Mouse (Mus musculus) heart, postnatal 36 days (tissue): Measurements from ENCODE around the gene Tmem132b. TPM values are rescaled to one million over a fixed set of nuclear protein-coding genes. Genes with fewer than 3 reads are reported as not detected.
"Not testable (repeated sequence)": the region's sequence is repeated elsewhere in the genome, so short reads cannot be mapped to it uniquely, and the experiment has no call there.

ENCODE experiments used
- DNase-seq, 2 experiments: peaks; one replicate each; pipeline ENCODE4 v3.0.0; 2021 to 2022
- intact Hi-C: fragments of 180-260 bp; cut with DNase I; formaldehyde crosslinking; loops from one replicate; pipeline ENCODE4 v1.15.1; 2025
- total RNA-seq, 2 experiments: library from RNA; stranded (reverse); gene quantifications; 2 replicates each; pipeline ENCODE4 v1.2.3; 2021

The Tmem132b gene
- not detected for total RNA-seq

DNA sequence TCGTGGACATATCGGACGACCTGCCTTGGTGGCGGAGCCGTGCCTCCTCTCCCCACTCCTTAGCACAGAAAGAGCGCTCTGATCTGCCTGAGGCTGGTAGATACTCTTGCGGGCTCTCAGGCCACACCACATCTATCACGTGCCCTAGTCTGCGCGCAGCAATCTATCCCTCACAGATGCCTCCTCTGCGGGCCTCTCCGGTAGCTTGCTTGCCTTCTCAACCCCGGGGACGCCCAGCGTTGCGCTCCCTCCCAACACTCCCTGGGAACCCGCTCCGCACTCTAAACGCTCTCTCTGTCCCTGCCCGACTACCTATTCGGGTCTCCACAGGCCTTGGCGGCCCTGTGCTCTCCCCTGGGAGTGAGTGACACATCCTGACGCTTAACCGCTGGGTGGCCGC lies at the start of gene Tmem132b:
TSS of gene Tmem132b (plus strand) at position 141 of the 400 bp plus-strand sequence.
- DNase-seq: no peak
- intact Hi-C loops: loop anchor here (5.0 kb wide), 1 partner anchor 431 kb away; no protein-coding TSS in a partner anchor

DNA sequence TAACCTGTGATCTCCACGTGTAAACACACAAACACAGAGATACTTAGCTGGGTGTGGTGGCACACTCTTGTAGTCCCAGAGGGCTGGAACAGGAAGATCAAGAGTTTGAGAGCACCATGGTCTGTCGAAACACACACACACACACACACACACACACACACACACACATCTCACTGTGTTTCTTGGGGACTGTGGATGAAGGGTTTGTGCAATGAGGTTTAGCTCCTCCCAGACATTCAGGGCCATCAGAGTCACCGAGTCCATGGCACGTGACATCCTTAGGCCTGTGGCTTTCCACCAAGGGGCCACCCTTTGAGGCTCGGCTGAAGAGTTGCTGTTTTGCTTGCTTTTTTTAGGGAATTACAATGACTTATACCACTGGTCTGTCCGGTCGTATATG lies 49.1 kb upstream of the Tmem132b start:
- intact Hi-C loops: no loop called here

GRCm38 (mm10) chr5:125483712-125484611 lies 47.6 kb upstream of the Tmem132b start:
- no peak for DNase-seq
- intact Hi-C loops: no loop called here

More for the DNA sequence above, 49.1 kb upstream of the Tmem132b start:
- no peak for DNase-seq

GRCm38 (mm10) chr5:125485031-125485778 lies 46.4 kb upstream of the Tmem132b start:
- intact Hi-C loops: no loop called here

GRCm38 (mm10) chr5:125486088-125486487 lies 45.5 kb upstream of the Tmem132b start:
- no peak for DNase-seq
- intact Hi-C loops: no loop called here

More at GRCm38 (mm10) chr5:125485031-125485778, 46.4 kb upstream of the Tmem132b start:
- DNase-seq: no peak

DNA sequence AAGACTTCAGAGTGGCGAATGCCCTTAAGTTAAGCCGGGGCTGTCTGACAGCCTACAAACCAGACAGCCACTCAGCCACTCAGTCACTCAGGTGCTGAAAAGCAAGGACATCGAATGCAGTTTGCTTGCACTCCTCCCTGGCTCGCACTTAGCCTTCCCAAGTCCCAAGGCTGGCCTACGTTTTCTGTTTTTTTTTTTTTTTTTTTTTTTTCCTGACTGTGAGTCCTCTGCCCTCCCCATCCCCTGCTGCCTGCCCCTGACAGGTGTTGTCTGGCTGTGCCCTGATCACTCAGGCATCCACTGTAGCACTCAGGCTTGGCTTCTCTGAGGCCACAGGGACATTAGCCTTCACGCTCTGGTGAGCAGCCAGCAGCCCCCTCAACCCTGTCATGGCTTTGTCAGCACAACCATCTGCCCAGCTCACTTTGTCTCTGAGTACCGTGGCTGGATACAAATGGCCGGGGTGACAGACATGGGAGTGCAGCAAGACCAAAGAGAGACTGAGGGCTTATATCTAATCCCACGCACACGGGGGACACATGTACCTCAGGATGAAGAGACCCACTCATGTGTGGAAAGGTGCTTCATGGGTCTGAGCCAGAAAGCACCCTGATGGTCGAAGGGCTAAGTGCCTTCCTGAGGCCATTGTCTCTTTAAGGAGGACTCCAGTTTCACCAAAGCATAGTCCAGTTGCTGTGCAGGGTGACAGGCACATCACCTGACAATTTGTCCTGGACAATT lies 44.0 kb upstream of the Tmem132b start:
- intact Hi-C loops: no loop called here
- no peak for DNase-seq

- DNase-seq: no peak
- intact Hi-C loops: no loop called here
Measured at GRCm38 (mm10) chr5:125488116-125488455, 43.5 kb upstream of the Tmem132b start.

GRCm38 (mm10) chr5:125488953-125489352 lies 42.6 kb upstream of the Tmem132b start:
- intact Hi-C loops, DNase-seq: not testable (repeated sequence)

DNA sequence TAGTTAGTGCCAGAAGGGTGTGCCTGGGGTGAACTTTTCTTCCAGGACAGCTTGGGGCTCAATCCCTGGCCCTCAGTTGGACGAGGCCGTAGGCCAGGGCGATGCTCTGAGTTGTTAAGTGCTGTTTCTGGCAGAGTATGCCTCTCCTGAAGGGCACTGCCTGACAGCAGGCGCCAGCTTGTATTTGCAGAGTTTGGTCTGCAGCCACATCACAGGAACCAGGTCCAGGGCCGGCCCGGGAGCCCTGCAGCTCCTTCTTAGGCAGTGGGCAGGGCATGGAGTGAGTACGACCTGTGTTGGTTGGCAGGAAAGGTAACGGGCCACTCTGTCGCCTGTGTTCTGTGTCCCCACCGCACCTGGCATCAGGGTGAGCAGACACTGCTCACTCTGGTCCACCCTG lies 40.5 kb upstream of the Tmem132b start:
- DNase-seq: peak; percentile 33 to 45
- intact Hi-C loops: no loop called here

- intact Hi-C loops: no loop called here
- no peak for DNase-seq
Measured at GRCm38 (mm10) chr5:125492379-125493092, 39.0 kb upstream of the Tmem132b start.

- no peak for DNase-seq
- intact Hi-C loops: no loop called here
Measured at GRCm38 (mm10) chr5:125493093-125493423, 38.5 kb upstream of the Tmem132b start.

DNA sequence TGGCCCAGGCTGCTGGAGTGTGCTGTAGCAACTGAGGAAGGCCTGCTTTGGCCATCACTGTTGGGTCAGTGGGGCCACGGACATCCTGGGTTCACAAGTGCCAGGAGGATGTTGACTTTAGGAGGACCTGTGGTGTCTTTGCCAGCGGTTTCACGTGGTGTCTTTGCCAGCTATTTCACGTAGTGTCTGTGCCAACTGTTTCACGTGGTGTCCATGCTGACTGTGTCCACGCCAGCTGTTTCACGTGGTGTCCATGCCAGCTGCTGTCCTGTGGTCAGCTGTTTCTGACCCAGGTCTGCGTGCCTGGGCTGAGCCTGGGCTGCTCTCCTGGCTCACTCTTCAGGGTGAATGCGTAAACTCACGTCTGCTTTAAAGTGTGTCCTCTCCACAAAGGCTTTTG lies 35.9 kb upstream of the Tmem132b start:
- intact Hi-C loops: no loop called here
- peak in 1 of 2 experiments; percentile 13 for DNase-seq

- intact Hi-C loops: no loop called here
- peak; percentile 41 to 52 for DNase-seq
Measured at GRCm38 (mm10) chr5:125497821-125498600, 33.6 kb upstream of the Tmem132b start.

- no peak for DNase-seq
Measured at GRCm38 (mm10) chr5:125501505-125501904, 30.1 kb upstream of the Tmem132b start.

DNA sequence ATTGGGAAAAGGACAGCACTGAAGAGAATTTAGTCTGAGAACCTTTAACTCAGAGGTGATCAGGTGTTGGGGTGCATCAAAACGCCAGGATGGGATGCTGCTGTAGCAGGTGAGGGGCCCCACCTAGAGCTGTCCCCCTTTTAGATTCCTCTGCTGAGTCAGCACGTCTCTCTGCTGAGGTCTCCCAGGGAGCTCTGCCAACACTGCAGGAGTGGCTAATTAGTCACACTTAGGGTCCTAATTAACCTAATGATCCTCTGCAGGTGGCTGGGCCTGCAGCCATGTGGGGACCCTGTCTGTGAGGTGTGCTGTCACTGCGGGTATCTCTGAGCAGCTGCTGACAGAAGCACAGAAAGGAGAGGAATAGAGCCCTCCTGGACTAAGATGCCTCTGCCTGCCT lies 29.4 kb upstream of the Tmem132b start:
- DNase-seq: no peak
- intact Hi-C loops: no loop called here

More at GRCm38 (mm10) chr5:125501505-125501904, 30.1 kb upstream of the Tmem132b start:
- intact Hi-C loops: no loop called here

DNA sequence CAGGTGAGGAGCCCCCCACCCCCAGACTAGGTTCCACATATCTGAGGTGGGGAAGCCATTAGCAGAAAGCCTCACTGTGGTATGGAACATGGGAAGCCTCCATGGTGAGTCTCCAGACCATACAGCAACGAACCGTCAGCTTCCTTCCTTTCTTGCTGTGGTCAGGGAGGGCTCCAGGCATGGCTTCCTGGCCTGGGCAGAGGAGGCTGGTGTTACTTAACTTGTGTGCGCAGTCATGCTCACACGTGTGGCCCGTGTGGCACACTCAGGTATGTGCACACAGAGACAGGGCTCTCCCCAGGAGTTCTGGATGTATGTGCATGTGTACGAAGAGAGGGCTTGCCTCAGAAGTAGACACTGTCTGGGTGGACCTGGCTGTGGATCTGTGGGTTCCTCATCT lies 27.9 kb upstream of the Tmem132b start:
- no peak for DNase-seq
- intact Hi-C loops: no loop called here

- no peak for DNase-seq
- intact Hi-C loops: loop anchor here (5.0 kb wide), 1 partner anchor 122 kb away; no protein-coding TSS in a partner anchor
Measured at GRCm38 (mm10) chr5:125504692-125505091, 26.9 kb upstream of the Tmem132b start.

GRCm38 (mm10) chr5:125505968-125506367 lies 25.6 kb upstream of the Tmem132b start:
- intact Hi-C loops: loop anchor here (5.0 kb wide), 1 partner anchor 124 kb away; no protein-coding TSS in a partner anchor
- no peak for DNase-seq

DNA sequence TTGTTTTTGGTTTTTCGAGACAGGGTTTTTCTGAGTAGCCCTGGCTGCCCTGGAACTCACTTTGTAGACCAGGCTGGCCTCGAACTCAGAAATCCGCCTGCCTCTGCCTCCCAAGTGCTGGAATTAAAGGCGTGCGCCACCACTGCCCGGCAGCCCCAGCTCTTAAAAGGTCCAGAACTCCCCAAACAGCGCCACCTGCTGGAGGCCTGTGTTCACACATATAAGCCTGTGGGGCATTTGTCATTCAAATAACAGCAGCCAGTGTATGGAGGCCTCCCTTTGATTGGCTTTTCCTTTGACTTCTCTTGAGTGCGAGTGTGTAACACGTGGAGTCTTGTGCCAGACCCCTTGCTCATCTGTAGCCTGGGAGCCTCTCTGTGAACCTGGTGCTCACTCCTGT lies 24.0 kb upstream of the Tmem132b start:
- DNase-seq: no peak
- intact Hi-C loops: loop anchor here (5.0 kb wide), 1 partner anchor 125 kb away; no protein-coding TSS in a partner anchor
